Mouse (Mus musculus) erythroblast, embryonic 14.5 days (primary cell): ENCODE data around the gene 4930442H23Rik.

Experiments used
- GATA1 ChIP-seq: IDR thresholded peaks from 2 replicates; pipeline ENCODE4 v1.6.1; 2012; ENCODE audit warnings: low read length, inconsistent platforms, mixed read lengths
- TAL1 ChIP-seq: IDR thresholded peaks from 3 replicates; pipeline ENCODE4 v1.6.1; 2012; ENCODE audit warnings: low read length, inconsistent platforms, mixed read lengths

- TF ChIP-seq TAL1 (no peak), GATA1 (no peak)
Observed at GRCm38 (mm10) chr10:81216810-81217209, 33.2 kb upstream of the 4930442H23Rik start.
